Mouse (Mus musculus) liver, embryonic 11.5 days (tissue): ENCODE results near the gene Pank2. TPM values are rescaled to one million over a fixed set of nuclear protein-coding genes. Genes with fewer than 3 reads are reported as not detected.
"Not testable (repeated sequence)": the region's sequence is repeated elsewhere in the genome, so short reads cannot be mapped to it uniquely, and the experiment has no call there.

Experiments used
- ATAC-seq: fragments of 200-750 bp; cut with Nextera tagmentation; replicated peaks from 2 replicates; pipeline ENCODE4 v1.8.0; 2017; ENCODE audit warnings: moderate number of reproducible peaks, mild to moderate bottlenecking, moderate TSS enrichment, moderate library complexity; ENCODE audit not compliant: low FRiP score
- DNase-seq: peaks from one replicate; pipeline ENCODE4 v3.0.0-alpha.2; 2017; ENCODE audit warnings: low spot score
- H3K27ac ChIP-seq: fragments of 300-500 bp; sonication (generic); 2 replicates; pipeline ENCODE4 v1.5.1; 2014; ENCODE audit warnings: mild to moderate bottlenecking, low read depth, low read length, control low read depth
- H3K27me3 ChIP-seq: fragments of 300-500 bp; sonication (generic); replicated peaks from 2 replicates; pipeline ENCODE4 v1.6.1; 2014; ENCODE audit warnings: low read length, mixed read lengths; ENCODE audit not compliant: control insufficient read depth, insufficient read depth
- H3K36me3 ChIP-seq: fragments of 300-500 bp; sonication (generic); 2 replicates; pipeline ENCODE4 v1.6.1; 2014; ENCODE audit warnings: mild to moderate bottlenecking, low read length, moderate library complexity, mixed read lengths; ENCODE audit not compliant: control insufficient read depth, insufficient read depth
- H3K4me1 ChIP-seq: fragments of 300-500 bp; sonication (generic); replicated peaks from 2 replicates; pipeline ENCODE4 v1.6.1; 2014; ENCODE audit warnings: low read length, mixed read lengths; ENCODE audit not compliant: control insufficient read depth, insufficient read depth
- H3K4me2 ChIP-seq: fragments of 300-500 bp; sonication (generic); 2 replicates; pipeline ENCODE4 v1.6.1; 2014; ENCODE audit warnings: mild to moderate bottlenecking, control low read depth, moderate library complexity
- H3K4me3 ChIP-seq: fragments of 300-500 bp; sonication (generic); 2 replicates; pipeline ENCODE4 v1.5.1; 2014; ENCODE audit warnings: low read depth, low read length, control low read depth
- H3K9ac ChIP-seq: fragments of 300-500 bp; sonication (generic); 2 replicates; pipeline ENCODE4 v1.6.1; 2014; ENCODE audit warnings: low read depth, low read length, control low read depth
- H3K9me3 ChIP-seq: fragments of 300-500 bp; sonication (generic); 2 replicates; pipeline ENCODE4 v1.6.1; 2016; ENCODE audit warnings: low read length, inconsistent platforms, mixed read lengths; ENCODE audit not compliant: control insufficient read depth
- WGBS: fragments of 180-500 bp; shearing (Covaris S2); extraction: QIAGEN DNeasy Blood & Tissue Kit; methylation state at CpG from one replicate; pipeline ENCODE4 v1.1.7; 2014; 5-methylcytosine and 5-hydroxymethylcytosine counted together
- polyA plus RNA-seq: library from polyadenylated mRNA; unstranded; fragments of >200 nt; fragmentation: Nextera tagmentation; extraction: Ambion mirVana; gene quantifications from 2 replicates; pipeline ENCODE4 v1.2.1, GENCODE M21; 2014

The Pank2 gene
- polyA plus RNA-seq, 1 experiment from 2014 or later, result 41.7 TPM

- Histone ChIP-seq H3K9ac (no peak overlapping the region), H3K4me2 (no peak overlapping the region), H3K4me1 (no peaks in the 10 kb centered on the region), H3K36me3 (peaks cover 15% of the 10 kb centered on the region), H3K27ac (no peak overlapping the region), H3K4me3 (no peak overlapping the region), H3K27me3 (no peaks in the 10 kb centered on the region), H3K9me3 (no peaks in the 10 kb centered on the region)
- ATAC-seq (no peak), DNase-seq (no peak)
- 76% methylated on average over 2 of the region's 2 CpGs for WGBS
Measured at GRCm38 (mm10) chr2:131300485-131300884, 38.2 kb downstream of the Pank2 start.

- Histone ChIP-seq H3K27me3 (no peaks in the 10 kb centered on the region), H3K36me3 (peaks cover 6% of the 10 kb centered on the region), H3K4me1 (no peaks in the 10 kb centered on the region), H3K4me2 (no peak overlapping the region), H3K9ac (no peak overlapping the region), H3K27ac (no peak overlapping the region), H3K4me3 (no peak overlapping the region), H3K9me3 (no peaks in the 10 kb centered on the region)
- DNase-seq, result no peak
- no peak for ATAC-seq
Measured at GRCm38 (mm10) chr2:131301635-131302034, 39.3 kb downstream of the Pank2 start.

- no peaks in the 10 kb centered on the region for H3K9me3 ChIP-seq
- H3K9ac ChIP-seq, result no peak overlapping the region
- H3K27ac ChIP-seq, result no peak overlapping the region
- no peaks in the 10 kb centered on the region for H3K4me1 ChIP-seq
- H3K27me3 ChIP-seq, result no peaks in the 10 kb centered on the region
- no peak for ATAC-seq
- 83% methylated on average over 9 of the region's 9 CpGs for WGBS
- no peak overlapping the region for H3K4me3 ChIP-seq
- no peak overlapping the region for H3K4me2 ChIP-seq
- no peak for DNase-seq
- no peaks in the 10 kb centered on the region for H3K36me3 ChIP-seq
Measured at GRCm38 (mm10) chr2:131304497-131304896, 42.2 kb downstream of the Pank2 start.

DNA sequence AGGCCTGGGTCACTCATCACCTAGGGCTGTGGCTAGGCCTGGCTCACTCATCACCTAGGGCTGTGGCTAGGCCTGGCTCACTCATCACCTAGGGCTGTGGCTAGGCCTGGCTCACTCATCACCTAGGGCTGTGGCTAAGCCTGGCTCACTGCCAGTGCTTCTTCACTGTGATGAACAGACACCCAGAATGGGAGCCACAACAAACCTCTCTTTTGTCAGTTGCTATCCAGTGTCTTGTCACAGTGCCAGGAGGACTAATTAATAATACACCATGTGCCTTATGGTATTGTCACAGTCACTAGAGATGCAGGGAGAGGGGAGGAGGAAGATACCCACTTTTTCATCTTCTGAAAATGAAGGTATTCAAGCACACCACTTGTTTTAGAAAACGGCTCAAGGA is 42.9 kb downstream of the Pank2 start:
- H3K36me3 ChIP-seq, DNase-seq: not testable (repeated sequence)
- 85% methylated on average over 1 of the region's 1 CpGs for WGBS

GRCm38 (mm10) chr2:131307391-131307790 is 45.1 kb downstream of the Pank2 start:
- Histone ChIP-seq H3K27ac (no peak overlapping the region), H3K4me3 (no peak overlapping the region), H3K27me3 (no peaks in the 10 kb centered on the region), H3K9ac (no peak overlapping the region), H3K4me1 (no peaks in the 10 kb centered on the region), H3K4me2 (no peak overlapping the region), H3K9me3 (no peaks in the 10 kb centered on the region), H3K36me3 (no peaks in the 10 kb centered on the region)
- no peak for ATAC-seq
- WGBS, result 81% methylated on average over 5 of the region's 5 CpGs
- no peak for DNase-seq

More for the DNA sequence above, 42.9 kb downstream of the Pank2 start:
- not testable (repeated sequence) for H3K4me2 ChIP-seq, ATAC-seq, H3K27me3 ChIP-seq, H3K27ac ChIP-seq, H3K9ac ChIP-seq, H3K4me1 ChIP-seq, H3K4me3 ChIP-seq, H3K9me3 ChIP-seq

DNA sequence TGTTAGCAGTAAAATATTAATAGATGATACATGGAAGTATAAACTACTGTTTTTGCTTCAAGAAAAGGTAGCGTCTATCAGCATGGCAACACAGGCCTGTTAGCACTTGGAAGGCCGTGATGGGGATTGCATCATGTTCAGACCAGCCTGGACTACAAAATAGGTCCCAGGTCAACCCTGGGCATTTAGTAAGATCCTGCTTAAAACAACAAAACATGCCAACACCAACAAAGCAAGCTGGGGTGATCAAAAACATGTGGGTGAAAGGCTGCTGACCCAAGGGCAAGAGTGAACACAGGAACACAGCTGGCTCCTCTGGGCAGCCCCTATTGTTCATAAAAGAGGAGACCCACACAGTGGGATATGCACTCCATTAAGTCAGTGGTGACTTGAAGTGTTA is 45.5 kb downstream of the Pank2 start:
- Histone ChIP-seq H3K4me3 (no peak overlapping the region), H3K36me3 (no peaks in the 10 kb centered on the region), H3K4me1 (no peaks in the 10 kb centered on the region), H3K27me3 (no peaks in the 10 kb centered on the region), H3K9me3 (no peaks in the 10 kb centered on the region), H3K4me2 (no peak overlapping the region), H3K27ac (no peak overlapping the region), H3K9ac (no peak overlapping the region)
- ATAC-seq (no peak), DNase-seq (no peak)
- WGBS, result 78% methylated on average over 2 of the region's 2 CpGs

DNA sequence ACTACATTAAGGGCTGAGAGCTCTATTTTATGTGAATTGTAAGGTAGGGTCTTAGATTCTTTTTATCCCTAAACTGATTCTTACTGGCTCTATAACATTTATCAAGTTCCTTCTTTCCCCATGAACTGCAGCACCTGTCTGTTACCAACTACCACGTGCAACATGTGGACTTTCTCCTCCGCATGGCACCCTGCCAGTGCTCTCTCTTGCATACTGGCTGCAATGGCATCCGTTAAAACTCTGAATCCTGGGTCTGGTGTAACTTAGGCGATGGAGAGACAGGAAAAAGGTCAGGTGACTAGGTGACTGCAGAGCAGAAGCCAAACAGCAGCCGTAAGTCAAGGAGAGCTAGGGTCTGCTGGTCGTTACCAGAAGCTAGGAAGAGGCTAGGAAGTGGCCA is 47.0 kb downstream of the Pank2 start:
- H3K9ac ChIP-seq, result no peak overlapping the region
- no peak overlapping the region for H3K4me2 ChIP-seq
- H3K4me1 ChIP-seq, result no peaks in the 10 kb centered on the region
- ATAC-seq (no peak), DNase-seq (no peak)
- WGBS, result 62% methylated on average over 6 of the region's 6 CpGs
- H3K4me3 ChIP-seq, result no peak overlapping the region
- H3K27me3 ChIP-seq, result no peaks in the 10 kb centered on the region
- H3K27ac ChIP-seq, result no peak overlapping the region
- no peaks in the 10 kb centered on the region for H3K9me3 ChIP-seq
- H3K36me3 ChIP-seq, result no peaks in the 10 kb centered on the region

DNA sequence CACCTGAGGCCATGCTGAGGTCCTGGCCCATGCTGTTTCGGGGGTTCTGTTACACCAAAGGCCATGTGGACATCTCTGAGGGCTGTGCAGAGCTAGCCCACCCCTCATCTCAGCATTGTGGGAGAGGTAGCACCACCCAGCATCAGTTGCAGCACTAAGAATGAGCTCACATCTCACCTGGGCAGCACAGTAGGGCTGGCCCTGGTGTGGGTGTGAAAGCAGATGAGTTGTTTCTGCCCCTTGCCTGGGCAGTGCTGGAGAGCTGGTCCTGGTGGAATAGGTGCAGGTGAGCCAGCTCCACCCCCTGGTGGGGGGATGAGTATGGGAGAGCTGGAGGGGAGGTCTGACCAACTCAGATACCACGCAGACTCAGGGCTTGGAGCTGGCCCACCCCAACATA is 53.9 kb downstream of the Pank2 start:
- H3K9ac ChIP-seq, result no peak overlapping the region
- DNase-seq (no peak), ATAC-seq (no peak)
- no peaks in the 10 kb centered on the region for H3K9me3 ChIP-seq
- H3K27ac ChIP-seq, result no peak overlapping the region
- H3K4me1 ChIP-seq, result no peaks in the 10 kb centered on the region; the same call in 1 of the 2 replicates
- H3K36me3 ChIP-seq, result no peaks in the 10 kb centered on the region
- 77% methylated on average over 2 of the region's 2 CpGs for WGBS
- no peaks in the 10 kb centered on the region for H3K27me3 ChIP-seq
- no peak overlapping the region for H3K4me3 ChIP-seq
- no peak overlapping the region for H3K4me2 ChIP-seq

DNA sequence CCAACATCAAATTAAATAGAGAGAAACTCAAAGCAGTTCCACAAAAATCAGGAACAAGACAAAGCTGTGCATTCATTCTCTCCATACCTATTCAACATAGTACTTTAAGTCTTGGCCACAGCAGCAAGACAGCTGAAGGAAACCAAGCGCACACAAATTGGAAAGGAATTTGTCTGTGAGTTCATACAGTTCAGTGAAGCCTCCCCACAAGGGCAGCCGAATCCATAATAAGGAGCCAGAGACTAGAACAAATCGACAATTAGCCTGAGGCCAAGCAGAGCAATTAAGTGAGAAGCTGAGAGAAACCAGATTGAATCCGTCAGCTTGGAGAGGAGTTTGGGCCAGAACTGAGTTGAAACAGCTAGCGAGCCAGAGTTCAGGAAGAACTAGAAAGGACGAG is 57.1 kb downstream of the Pank2 start:
- no peaks in the 10 kb centered on the region for H3K9me3 ChIP-seq
- no peaks in the 10 kb centered on the region for H3K36me3 ChIP-seq
- no peaks in the 10 kb centered on the region for H3K27me3 ChIP-seq
- no peak for ATAC-seq
- no peak overlapping the region for H3K4me2 ChIP-seq
- WGBS, result 85% methylated on average over 6 of the region's 6 CpGs
- peaks cover 2% of the 10 kb centered on the region; the same call in 1 of the 2 replicates for H3K4me1 ChIP-seq
- DNase-seq, result no peak
- H3K9ac ChIP-seq, result no peak overlapping the region
- H3K27ac ChIP-seq, result no peak overlapping the region
- no peak overlapping the region for H3K4me3 ChIP-seq
